Mouse (Mus musculus) E14TG2a.4 (cell line): Measurements from ENCODE around the gene Tsnaxip1.

Source experiments
- CTCF ChIP-seq: conservative IDR thresholded peaks from 2 replicates; pipeline ENCODE4 v1.5.1; 2014; ENCODE audit warnings: low read length
- NANOG ChIP-seq: IDR thresholded peaks from 2 replicates; pipeline ENCODE4 v1.6.1; 2014; ENCODE audit warnings: borderline replicate concordance, low read length, mixed read lengths

DNA sequence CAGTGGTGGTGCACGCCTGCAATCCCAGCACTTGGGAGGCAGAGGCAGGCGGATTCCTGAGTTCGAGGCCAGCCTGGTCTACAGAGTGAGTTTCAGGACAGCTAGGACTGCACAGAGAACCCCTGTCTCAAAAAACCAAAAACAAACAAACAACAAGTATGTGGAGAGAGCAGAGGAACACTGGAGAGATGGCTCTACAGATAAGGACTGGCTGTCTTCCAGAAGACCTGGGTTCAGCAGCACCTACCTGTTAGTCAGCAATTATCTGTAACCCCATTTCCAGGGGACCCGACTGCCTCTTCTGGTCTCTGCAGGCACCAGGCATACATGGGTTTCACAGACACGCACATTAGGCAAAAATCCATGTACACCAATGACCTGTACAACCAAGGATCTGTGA, 11.7 kb downstream of the Tsnaxip1 start:
- no peak for TF ChIP-seq CTCF
- TF ChIP-seq NANOG, result no peak
